Mouse (Mus musculus): ENCODE measurements around the gene Pigz.
A peak's percentile ranks its signal among the peaks of the same experiment; 100 is the strongest.
"Not testable (repeated sequence)": the region's sequence is repeated elsewhere in the genome, so short reads cannot be mapped to it uniquely, and the experiment has no call there.

Gene Pigz

DNA sequence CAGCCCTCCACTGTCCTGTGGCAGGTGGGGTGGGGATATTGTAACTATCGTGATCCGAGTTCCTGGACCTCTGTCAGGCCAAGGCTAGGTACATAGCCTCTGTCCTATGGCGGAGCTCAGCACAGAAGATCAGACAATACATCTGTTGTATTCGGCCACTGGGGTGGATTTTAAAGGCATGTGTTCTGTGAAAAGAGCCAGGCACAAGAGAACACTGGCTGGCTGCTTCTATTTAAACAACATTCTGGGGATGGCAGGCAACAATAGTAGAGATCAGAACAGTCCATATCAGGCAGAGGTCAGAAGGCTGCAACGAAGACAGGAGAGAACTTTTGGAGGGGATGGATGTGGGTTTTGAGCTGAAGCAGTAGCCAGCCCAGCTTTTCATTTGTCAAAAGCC is 1.4 kb upstream of the Pigz start:
- no peak for DNase-seq (ENCODE audit: low spot score)

DNA sequence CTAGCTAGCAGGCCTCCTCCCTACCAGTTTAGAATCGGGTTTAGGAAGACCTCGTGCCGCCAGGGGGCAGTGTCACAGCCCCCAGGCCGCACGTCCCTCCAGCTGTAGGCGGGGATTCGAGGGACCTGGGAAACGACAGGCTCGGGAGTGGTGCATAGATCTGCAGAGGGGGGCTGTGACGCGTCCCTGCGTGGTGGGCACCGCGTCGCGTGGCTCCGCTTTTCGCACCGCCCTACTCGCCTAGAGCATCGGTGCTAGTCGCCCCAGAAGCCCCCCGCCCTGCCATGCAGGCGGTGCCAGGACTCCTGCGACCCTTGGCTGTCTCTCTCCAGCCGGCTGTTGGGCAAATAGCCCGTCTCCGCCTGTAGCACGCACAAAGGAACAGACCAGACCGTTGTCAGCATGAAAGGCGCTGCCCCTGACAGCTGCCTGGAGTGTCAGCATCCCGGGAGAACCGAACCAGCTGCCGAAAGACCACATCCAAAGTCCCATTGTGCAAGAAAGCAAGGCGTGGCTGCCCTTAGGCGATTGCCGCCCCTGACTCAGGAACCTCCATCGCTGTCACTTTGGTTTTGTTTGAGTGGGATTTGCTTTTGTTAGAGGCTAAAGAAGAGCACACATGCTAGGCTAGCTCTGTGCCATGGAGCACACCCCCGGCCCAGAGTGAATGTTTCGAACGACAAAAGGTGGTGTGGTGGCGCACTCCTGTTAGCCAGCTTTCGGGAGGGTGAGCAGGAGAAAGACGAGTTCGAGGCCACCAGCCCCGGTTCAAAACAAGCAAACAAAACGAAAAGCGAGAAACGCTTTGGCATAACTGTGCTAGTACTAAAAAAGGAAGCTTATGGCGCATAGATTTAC is 582 bp upstream of the Pigz start:
- DNase-seq (ENCODE audit: low spot score): peak; percentile 73

DNA sequence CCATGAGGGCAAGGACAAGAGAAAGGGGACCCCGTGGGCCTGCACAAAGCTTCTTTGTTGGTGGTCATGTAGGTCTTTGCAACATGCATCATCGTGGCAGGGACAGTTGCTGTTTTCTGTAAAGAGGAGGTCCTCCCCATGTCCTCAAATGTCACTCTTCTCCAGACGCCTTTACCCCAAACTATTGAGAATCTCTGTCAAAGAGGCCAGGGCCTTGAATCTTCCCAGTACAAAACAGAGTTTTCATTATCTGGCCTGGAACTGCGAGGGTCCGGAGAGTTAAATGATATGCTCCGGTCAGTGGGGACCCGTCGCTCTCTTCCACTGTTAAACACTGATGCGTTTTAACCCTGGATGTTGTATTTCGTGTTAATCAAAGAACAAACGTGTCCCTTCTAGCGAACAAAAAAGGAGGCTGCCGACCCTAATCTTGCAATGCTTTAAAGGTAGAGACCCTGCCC is 929 bp downstream of the Pigz start:
- DNase-seq (ENCODE audit: low spot score): no peak

DNA sequence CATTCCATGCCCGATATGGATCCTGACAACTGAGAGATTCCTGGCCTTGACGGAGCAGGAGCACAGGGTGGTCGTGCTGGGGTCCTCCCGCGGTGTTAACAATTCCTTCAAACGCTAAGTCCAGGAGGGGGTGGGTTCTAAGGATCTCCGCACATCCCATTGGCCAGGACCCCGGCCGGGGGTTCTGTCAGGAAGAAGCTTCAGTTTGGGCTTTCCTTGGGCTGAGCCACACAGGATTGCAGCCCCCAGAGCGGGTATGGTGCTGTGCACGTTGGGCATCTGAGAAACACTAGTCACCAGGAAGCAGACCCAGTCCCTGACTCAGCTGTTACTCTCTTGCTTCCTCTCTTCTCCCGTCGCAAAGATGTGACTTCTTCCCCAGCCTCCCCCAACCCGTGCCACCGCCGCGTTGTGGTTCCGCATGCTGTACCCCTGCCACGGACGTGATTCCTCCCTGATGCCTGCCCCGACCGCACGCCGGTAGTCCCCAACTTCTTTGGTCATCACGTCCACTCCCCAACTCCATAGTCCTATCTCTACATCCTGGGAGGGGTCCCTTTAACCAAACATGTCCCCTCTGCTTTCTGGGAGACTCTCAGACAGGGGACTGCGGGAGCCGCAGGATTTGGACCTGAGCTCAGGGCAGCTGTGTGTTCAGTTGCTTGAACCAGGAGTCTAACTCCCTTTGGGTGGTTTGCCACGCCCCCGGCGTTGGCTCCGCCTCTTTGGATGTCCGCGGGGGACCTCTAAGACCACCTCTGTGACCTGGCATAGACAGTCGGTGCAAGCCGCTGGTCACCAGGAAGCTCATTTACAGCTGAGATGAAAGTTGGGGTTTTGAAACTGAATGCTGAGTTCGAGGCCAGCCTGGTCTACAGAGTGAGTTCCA is 1.7 kb downstream of the Pigz start:
- no peak for DNase-seq (ENCODE audit: low spot score)

DNA sequence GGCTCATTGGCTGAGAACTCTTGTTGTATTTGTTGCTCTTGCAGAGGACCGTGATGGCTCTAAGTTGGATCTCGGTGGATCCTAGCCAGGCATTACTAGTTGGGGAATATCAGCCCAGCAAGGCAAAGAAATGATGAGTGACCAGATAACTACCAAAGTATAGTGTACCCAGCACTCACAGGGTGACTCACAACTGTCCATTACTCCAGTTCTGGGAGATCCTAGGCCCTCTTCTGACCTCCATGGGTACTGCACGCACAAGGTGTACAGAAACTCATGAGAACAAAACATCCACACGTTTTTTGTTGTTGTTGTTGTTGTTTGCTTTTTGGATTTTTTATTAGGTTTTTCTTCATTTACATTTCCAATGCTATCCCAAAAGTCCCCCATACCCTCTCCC is 2.9 kb downstream of the Pigz start:
- no peak for DNase-seq (ENCODE audit: low spot score)

DNA sequence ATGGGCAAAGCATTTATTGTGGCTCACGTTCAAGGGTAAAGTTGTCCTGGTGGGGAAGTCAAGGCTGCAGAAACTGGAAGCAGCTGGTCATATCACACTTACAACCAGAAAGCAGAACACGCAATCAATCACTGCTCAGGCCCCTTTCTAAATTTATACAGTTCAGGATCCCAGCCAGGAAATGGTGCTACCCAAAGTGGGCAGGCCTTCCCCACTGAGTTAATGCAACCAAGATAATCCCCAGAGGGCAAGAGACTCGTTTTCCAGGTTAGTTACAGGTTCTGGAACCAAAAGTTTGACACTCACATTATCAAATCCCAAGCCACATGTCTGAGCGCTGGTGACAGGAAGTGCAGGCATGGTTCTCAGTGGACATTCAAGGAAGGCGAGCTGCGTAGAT is 5.2 kb downstream of the Pigz start:
- DNase-seq (ENCODE audit: low spot score): no peak

DNA sequence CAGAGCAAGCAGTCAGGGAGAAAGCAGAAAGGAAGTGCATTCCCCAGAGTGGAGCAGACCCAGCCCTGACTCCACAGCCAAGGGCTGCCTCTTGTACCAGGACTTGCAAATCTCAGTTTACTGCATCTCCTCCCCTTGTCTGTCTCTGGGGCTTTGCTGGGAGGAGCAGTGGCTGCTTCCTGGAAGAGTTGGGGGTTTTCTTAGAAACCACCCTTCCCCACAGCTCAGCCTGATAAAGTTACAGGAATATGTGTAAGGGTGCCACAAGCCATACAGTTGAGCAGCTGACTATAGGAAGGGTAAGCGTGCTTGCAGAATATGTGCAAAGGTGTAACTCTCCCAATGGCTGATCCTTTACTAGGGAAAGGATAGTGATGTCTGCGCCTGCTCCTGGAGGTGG is 6.9 kb downstream of the Pigz start:
- DNase-seq (ENCODE audit: low spot score): no peak

DNA sequence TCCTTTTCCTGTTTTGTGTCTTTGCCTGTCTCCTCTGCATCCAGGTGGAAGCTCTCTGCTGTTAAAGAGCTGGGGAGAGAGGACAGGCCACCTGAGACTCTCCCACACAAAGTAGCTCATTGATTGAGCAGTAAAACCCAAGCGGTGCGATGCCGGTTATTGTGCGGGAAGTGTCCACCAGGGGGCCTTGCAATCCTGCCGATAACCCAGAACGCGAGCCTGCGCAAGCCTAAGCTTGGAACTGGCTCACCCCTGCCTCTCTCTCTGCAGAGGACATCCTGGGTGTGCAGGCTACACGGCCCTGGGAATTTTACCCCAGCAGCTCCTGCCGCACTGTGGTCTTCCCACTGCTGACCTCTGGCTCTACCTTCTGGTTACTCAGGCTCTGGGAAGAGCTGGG is 10.3 kb downstream of the Pigz start:
- peak; percentile 55 for DNase-seq (ENCODE audit: low spot score)

DNA sequence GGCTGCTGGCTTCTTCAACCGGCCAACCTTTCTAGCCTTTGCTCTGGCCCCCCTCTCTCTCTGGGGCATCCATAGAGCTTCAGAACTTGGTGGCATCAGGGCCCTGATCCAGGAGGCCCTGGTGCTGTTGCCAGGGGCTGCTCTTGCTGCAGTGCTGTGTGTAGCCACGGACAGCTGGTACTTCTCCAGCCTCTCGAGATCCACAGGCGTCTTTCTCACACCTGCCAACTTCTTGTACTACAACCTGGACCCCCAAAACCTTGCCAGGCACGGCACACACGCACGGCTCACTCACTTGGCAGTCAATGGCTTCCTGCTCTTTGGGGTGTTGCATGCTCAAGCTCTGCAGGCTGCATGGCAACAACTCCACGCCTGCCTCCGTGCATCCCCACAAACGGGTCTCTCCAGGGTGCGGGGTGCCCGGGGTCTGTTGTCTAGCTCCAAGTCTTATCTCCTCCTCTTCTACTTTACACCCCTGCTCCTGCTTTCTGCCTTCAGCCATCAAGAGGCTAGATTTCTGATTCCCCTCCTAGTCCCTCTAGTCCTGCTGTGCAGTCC is 11.1 kb downstream of the Pigz start:
- DNase-seq (ENCODE audit: low spot score): no peak

DNA sequence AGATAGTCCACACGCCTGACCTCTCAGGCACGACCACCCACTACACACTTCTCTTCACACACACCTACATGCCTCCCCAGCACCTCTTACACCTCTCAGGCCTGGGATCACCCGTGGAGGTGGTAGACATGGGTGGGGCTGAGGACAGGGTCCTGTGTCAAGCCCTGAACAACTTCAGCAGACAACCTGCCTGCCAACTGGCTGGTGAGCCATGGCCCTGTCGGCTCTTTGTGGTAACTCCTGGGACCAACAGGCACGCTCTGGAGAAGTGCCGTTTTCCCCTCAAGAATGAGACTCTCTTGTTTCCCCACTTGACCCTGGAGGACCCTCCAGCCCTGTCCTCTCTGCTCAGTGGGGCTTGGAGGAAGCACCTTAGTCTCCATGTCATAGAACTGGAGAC is 11.7 kb downstream of the Pigz start:
- no peak for DNase-seq (ENCODE audit: low spot score)

DNA sequence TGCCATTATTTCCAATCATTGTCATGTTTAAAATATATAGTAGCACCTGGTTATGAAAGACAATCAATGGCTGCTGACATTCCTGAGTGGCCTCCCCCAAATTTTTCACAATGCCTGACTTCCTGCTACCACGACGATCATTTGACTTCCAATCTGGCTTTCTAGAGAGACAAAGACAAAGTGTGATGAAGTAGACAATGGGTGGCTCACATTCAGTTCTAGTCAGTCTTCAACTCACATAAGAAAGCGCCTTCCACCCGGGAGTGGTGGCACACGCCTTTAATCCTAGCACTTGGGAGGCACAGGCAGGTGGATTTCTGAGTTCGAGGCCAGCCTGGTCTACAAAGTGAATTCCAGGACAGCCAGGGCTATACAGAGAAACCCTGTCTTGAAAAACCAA is 12.3 kb downstream of the Pigz start:
- not testable (repeated sequence) for DNase-seq (ENCODE audit: low spot score)

DNA sequence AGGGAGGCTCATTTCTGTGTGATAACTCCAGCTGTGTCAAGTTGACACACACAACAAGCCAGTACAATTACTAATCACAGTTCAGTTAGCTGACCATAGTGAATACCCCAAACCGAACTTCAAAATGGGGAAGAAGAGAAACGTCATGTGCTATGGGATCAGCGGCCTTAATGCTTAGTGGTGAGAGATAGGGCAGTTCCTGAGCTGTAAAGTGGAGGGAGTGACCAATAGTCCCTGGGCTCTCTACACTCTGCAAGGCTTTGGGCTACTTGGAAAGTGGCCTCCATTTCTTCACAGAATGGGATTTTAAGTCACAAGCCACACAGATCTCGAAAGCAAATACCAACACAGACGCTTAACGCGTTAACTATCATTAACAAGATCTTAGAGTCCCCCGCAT is 13.7 kb downstream of the Pigz start:
- DNase-seq (ENCODE audit: low spot score): no peak

DNA sequence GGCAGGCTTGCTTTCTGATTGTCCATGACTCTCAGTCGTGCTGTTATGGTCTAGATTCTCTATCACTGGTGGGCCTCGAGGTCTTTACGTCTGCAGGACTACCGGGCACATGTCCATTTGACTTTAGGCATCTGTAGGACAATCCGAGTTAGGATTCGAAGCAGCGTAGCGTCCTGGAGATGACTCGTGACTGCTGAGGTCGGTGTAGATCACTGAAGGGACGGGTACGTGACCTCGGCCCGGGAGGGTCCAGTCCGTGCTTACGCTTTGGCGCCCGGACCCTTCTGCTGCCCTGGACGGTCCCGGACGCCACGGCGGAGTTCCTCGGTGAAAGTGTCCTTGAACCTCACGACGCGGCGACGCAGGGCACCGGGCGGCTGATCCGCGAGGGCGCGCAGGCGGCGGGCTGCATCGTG is 14.3 kb downstream of the Pigz start:
- no peak for DNase-seq (ENCODE audit: low spot score)

DNA sequence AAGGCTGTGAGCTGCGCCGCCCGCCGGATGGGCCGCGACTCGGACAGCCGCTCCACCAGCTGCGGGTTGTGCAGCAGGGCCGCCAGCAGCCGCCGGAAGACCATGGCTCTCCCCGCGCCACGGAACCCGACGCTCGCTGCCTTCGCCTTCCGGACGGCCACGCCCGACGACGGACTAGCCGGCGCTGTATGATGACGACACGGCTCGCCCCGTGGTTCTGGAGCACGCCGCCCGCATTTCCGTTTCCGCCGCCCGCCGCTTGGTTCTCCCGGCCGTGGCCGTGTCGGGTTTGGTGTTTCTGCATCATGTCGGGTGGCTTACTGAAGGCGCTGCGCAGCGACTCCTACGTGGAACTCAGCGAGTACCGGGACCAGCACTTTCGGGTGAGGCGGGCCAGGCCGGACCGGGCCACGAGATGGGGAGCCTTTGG is 14.7 kb downstream of the Pigz start, which contains the start of the genes 0610012G03Rik and Ncbp2:
Gene 0610012G03Rik (minus strand): TSS at position 150 of the 430 bp plus-strand sequence.
Gene Ncbp2 (plus strand): TSS at position 169 of the 430 bp plus-strand sequence.
- DNase-seq (ENCODE audit: low spot score): peak; percentile 94

DNA sequence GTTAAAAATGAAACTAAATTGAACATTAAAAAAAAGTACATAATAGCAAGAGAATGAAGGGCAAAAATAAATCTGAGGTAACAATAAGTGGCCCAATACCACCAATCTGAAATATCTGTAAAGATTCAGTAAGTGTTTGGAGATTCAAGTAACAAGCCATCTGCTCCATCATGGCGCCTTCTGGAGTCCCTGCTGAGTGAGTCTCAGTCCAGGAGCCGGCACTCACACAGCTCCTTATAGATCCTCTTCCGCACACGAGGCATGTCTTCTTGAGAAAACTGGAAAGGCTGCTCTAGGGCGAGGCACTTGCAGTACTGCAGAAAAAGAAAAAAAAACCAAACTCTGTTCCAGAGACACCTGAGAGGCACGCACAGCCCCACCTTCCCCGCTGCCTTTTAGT is 29.6 kb downstream of the Pigz start:
- no peak for DNase-seq (ENCODE audit: low spot score)

DNA sequence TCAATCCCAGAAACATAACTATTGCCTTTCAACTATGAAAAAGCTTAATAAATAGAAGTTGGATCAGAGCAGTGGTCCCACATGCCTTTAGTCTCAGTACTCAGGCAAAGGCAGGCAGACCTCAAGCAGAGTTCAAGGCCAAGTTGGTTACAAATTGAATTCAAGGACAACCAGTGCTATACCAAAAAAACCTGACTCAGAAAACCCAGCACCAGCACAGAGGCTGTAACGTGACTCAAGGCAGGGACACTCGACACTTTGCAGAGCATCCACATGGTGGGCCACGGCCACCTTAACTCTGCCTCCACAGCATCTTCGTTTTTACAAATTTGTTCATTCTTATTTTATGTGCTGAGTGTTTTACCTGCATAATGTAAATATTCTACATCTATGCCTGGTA is 41.6 kb downstream of the Pigz start:
- no peak for DNase-seq (ENCODE audit: low spot score)

DNA sequence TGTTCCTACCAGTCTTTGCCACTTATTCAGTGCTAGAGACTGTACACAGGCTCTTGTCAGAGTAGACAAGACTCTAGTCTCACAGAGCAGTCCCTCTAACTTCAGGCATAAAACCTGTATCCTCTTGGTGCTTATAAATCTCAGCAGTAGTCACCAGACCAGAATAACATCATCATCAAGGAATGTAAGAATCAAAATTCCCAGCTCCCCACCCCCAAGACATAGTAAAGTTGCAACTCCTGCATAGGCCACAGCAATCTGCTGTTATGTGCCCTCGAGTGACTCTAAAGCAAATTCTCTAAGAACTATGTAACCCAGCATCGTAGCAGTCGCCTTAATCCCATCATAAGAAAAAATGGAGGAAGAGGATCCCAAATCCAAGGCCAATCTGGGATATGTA is 45.9 kb downstream of the Pigz start:
- no peak for DNase-seq (ENCODE audit: low spot score)

DNA sequence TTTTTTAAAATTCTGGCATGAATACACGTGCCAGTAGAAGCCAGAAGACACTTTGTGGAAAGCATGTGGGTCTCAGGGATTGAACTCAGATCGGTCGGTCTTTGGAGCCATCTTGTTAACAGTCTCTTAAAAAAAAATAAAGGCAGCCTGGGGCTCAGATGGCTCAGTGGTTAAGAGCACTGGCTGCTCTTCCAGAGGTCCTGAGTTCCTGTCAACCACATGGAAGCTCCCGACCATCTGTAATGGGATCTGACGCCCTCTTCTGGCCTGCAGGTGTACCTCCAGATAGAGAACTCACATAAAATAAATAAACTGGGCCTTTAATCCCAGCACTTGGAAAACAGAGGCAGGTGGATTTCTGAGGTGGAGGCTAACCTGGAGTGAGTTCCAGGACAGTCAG is 47.3 kb downstream of the Pigz start:
- no peak for DNase-seq (ENCODE audit: low spot score)

DNA sequence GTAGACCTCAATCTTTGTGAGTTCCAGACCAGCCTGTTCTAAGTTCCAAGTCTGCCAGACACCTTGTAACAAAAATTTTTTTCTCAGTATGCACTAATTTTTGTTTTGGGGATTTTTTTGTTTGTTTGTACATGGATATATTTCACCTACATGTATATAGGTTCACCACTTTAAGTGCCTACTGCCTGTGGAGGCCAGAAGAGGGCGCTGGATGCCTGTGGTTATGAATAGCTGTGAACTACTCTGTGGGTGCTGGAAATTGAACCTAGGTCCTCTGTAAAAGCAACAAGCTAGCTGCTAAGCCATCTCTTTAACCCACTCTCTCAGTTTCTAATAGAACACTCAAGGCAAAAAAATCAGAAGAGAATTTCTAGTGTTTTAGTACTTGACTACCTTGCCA is 58.4 kb downstream of the Pigz start:
- DNase-seq (ENCODE audit: low spot score): no peak

DNA sequence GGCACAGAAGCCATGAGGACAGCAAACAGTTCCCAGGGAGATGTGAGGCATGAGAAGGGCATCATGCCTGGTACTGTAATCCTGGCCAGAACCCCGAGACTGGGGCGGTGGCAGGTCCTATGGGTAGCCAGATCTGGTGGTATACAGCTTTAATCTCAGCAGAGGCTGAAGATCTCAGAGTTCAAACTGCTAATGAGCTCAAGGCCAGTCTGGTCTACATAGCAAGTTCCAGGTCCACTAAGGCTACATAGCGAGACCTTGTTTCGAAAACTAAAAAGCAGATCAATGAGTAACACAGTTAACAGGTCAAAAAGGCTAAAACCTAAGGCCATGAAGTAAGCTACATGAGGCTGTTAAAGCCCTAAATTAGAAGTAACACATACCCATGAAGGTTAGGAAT is 59.5 kb downstream of the Pigz start:
- DNase-seq (ENCODE audit: low spot score): no peak

DNA sequence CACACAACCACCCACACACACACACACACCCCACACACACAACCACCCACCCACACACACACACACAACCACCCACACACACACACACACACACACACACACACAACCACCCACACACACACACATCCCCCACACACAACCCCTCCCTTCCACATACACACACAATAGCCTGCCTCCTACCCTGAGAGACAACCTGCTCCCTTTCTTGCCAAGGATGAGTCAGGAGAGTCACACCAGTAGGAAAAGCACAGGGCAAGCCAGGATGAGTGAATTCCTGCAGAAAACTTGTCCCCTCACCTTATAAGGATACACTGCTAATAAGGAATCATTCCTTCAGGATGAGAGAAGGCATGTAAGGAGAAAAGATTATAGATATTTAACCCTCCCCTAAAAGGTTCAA is 60.3 kb downstream of the Pigz start:
- no peak for DNase-seq (ENCODE audit: low spot score)
